Mouse (Mus musculus): Measurements from ENCODE around the gene Dnajc1. TPM values are rescaled to one million over a fixed set of nuclear protein-coding genes. Genes with fewer than 3 reads are reported as not detected.

Dnajc1 gene
- polyA plus RNA-seq, 1 experiment from 2014 or later, result 15.5 TPM

GRCm38 (mm10) chr2:18355293-18355692 is 37.3 kb downstream of the Dnajc1 start:
- no peak for DNase-seq
- no peaks in the 10 kb centered on the region for H3K4me1 ChIP-seq (ENCODE audit: insufficient read depth)
- H3K27ac ChIP-seq (ENCODE audit: low read depth), result no peak overlapping the region
- H3K36me3 ChIP-seq (replicated peaks; ENCODE audit: insufficient read depth, low read length), result no peaks in the 10 kb centered on the region
- TF ChIP-seq EP300 (IDR thresholded peaks at IDR 0.05; ENCODE audit: low read depth), result no peak
- no peak overlapping the region for H3K4me3 ChIP-seq (ENCODE audit: low read depth, low read length)
- no peaks in the 10 kb centered on the region for H3K27me3 ChIP-seq (ENCODE audit: insufficient read depth, low read length)
- no peak for ATAC-seq
- H3K9me3 ChIP-seq (ENCODE audit: low read length), result no peaks in the 10 kb centered on the region
- H3K4me2 ChIP-seq (ENCODE audit: low read depth, low read length), result no peak overlapping the region
- H3K9ac ChIP-seq (replicated peaks), result no peak overlapping the region

DNA sequence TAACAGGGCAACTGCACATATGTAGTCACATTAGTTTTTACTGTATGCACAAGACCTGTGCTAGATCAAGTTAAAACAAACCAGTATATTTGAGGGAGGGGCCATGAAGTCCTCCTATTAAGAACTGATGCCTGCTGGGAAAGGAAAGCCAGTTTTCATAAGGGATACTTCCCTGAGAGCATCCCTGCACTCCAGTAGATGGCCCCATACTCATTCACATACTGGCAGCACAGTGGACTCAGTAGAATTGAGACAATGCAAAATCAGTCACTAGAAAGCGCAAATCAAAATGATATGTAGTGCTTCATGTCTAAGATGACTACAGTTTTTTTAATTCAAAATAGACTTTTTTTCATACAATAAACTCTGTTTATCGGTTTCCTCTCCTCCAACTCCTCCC is 40.0 kb downstream of the Dnajc1 start:
- no peak for TF ChIP-seq EP300 (IDR thresholded peaks at IDR 0.05; ENCODE audit: low read depth)
- TF ChIP-seq CTCF (IDR thresholded peaks at IDR 0.05; ENCODE audit: low read depth), result peak; percentile 48

GRCm38 (mm10) chr2:18343464-18343863 is 49.2 kb downstream of the Dnajc1 start:
- Histone ChIP-seq H3K4me3 (ENCODE audit: low read depth, low read length) (no peak overlapping the region), H3K36me3 (replicated peaks; ENCODE audit: insufficient read depth, low read length) (no peaks in the 10 kb centered on the region), H3K4me1 (ENCODE audit: insufficient read depth) (no peaks in the 10 kb centered on the region), H3K9me3 (ENCODE audit: low read length) (no peaks in the 10 kb centered on the region), H3K27me3 (ENCODE audit: insufficient read depth, low read length) (no peaks in the 10 kb centered on the region), H3K4me2 (ENCODE audit: low read depth, low read length) (no peak overlapping the region), H3K27ac (ENCODE audit: low read depth) (no peak overlapping the region), H3K9ac (replicated peaks) (no peak overlapping the region)
- no peak for DNase-seq
- ATAC-seq, result no peak
- 71% methylated on average over 2 of the region's 2 CpGs for WGBS (ENCODE audit: insufficient replicate concordance)
- TF ChIP-seq EP300 (IDR thresholded peaks at IDR 0.05; ENCODE audit: low read depth) (no peak), CTCF (IDR thresholded peaks at IDR 0.05; ENCODE audit: low read depth) (peak; percentile 51)

More for the DNA sequence above, 40.0 kb downstream of the Dnajc1 start:
- ATAC-seq (no peak), DNase-seq (no peak)
- Histone ChIP-seq H3K27ac (ENCODE audit: low read depth) (no peak overlapping the region), H3K27me3 (ENCODE audit: insufficient read depth, low read length) (no peaks in the 10 kb centered on the region), H3K4me1 (ENCODE audit: insufficient read depth) (no peaks in the 10 kb centered on the region), H3K36me3 (replicated peaks; ENCODE audit: insufficient read depth, low read length) (no peaks in the 10 kb centered on the region), H3K9me3 (ENCODE audit: low read length) (no peaks in the 10 kb centered on the region), H3K4me3 (ENCODE audit: low read depth, low read length) (no peak overlapping the region), H3K4me2 (ENCODE audit: low read depth, low read length) (no peak overlapping the region), H3K9ac (replicated peaks) (no peak overlapping the region)
- WGBS (ENCODE audit: insufficient replicate concordance), result 81% methylated on average over 2 of the region's 2 CpGs

DNA sequence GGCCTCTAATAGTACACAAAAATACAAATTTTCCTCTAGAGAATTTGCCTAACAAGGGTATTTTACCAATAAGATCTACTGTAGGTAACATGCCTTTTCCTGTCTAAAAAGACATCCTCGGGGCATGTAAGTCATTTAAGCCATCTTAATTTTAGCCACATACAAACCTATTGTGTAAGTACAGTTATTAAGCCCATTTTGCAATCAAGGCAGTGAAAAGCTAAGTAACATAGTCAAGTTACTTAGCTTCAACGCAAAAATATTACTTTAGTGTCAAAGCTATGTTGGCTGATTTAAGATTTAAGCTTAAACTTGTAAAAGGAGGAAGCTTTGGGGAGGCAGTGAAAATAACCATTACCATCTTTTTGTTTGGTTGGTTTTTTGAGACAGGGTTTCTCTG is 74.0 kb downstream of the Dnajc1 start:
- Histone ChIP-seq H3K4me1 (ENCODE audit: insufficient read depth) (no peaks in the 10 kb centered on the region), H3K9me3 (ENCODE audit: low read length) (peaks cover 5% of the 10 kb centered on the region; the same call in 1 of the 2 replicates), H3K36me3 (replicated peaks; ENCODE audit: insufficient read depth, low read length) (0 out of 2 replicates have a peak, but pooled peaks cover 4% of the 10 kb centered on the region), H3K27me3 (ENCODE audit: insufficient read depth, low read length) (no peaks in the 10 kb centered on the region), H3K4me2 (ENCODE audit: low read depth, low read length) (no peak overlapping the region), H3K9ac (replicated peaks) (no peak overlapping the region), H3K4me3 (ENCODE audit: low read depth, low read length) (no peak overlapping the region), H3K27ac (ENCODE audit: low read depth) (no peak overlapping the region)
- DNase-seq, result no peak
- 76% methylated on average over 2 of the region's 2 CpGs for WGBS (ENCODE audit: insufficient replicate concordance)
- no peak for ATAC-seq
- no peak for TF ChIP-seq CTCF (IDR thresholded peaks at IDR 0.05; ENCODE audit: low read depth)
- no peak for TF ChIP-seq EP300 (IDR thresholded peaks at IDR 0.05; ENCODE audit: low read depth)

DNA sequence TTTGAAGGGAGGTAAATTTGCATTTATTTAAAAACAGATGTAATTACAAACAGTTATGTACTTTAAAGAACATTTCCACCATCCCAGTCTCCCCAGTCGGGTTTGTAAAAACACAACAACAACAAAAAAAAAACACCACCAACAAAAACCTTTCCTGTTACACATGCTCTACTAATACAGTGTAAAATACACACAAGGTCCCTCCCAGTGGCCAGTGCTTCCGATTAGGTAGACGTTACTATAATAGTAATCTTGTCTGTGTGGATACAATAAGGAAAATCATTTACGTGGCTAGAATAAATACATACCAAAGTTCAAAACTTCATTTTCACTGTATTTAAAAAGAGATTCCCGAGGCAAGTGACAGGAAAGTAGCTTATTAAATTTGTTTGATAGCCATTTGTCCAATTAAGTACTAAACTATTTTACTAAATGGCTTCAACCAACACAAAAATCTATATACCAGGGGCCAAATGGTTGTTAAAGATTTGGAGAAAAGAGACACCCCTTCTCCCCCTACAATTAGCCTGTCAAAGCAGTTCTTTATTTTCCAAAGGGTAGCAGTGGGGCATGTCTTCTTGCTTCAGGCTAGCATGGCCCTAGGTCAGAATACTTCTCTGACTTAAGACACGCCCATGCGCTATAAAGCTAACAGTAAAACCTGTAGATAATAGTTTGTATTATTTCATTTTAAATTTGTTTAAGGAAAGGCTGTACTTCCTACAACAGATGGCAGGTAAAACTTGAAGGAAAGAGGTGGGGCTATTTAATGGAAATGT is 74.9 kb downstream of the Dnajc1 start:
- no peak for DNase-seq

GRCm38 (mm10) chr2:18316909-18317308 is 75.7 kb downstream of the Dnajc1 start:
- Histone ChIP-seq H3K4me1 (ENCODE audit: insufficient read depth) (no peaks in the 10 kb centered on the region), H3K9me3 (ENCODE audit: low read length) (peaks cover 4% of the 10 kb centered on the region; the same call in 1 of the 2 replicates), H3K27ac (ENCODE audit: low read depth) (no peak overlapping the region), H3K4me3 (ENCODE audit: low read depth, low read length) (no peak overlapping the region), H3K4me2 (ENCODE audit: low read depth, low read length) (no peak overlapping the region), H3K36me3 (replicated peaks; ENCODE audit: insufficient read depth, low read length) (0 out of 2 replicates have a peak, but pooled peaks cover under 1% of the 10 kb centered on the region), H3K27me3 (ENCODE audit: insufficient read depth, low read length) (no peaks in the 10 kb centered on the region), H3K9ac (replicated peaks) (no peak overlapping the region)
- TF ChIP-seq CTCF (IDR thresholded peaks at IDR 0.05; ENCODE audit: low read depth), result no peak
- TF ChIP-seq EP300 (IDR thresholded peaks at IDR 0.05; ENCODE audit: low read depth), result no peak
- no peak for DNase-seq
- no peak for ATAC-seq
- WGBS (ENCODE audit: insufficient replicate concordance), result 86% methylated on average over 2 of the region's 2 CpGs

More for the DNA sequence above, 74.9 kb downstream of the Dnajc1 start:
- Histone ChIP-seq H3K27me3 (ENCODE audit: insufficient read depth, low read length) (no peaks in the 10 kb centered on the region), H3K36me3 (replicated peaks; ENCODE audit: insufficient read depth, low read length) (0 out of 2 replicates have a peak, but pooled peaks cover 4% of the 10 kb centered on the region), H3K4me2 (ENCODE audit: low read depth, low read length) (no peak overlapping the region), H3K27ac (ENCODE audit: low read depth) (no peak overlapping the region), H3K4me1 (ENCODE audit: insufficient read depth) (no peaks in the 10 kb centered on the region), H3K9me3 (ENCODE audit: low read length) (peaks cover 5% of the 10 kb centered on the region; the same call in 1 of the 2 replicates), H3K4me3 (ENCODE audit: low read depth, low read length) (no peak overlapping the region), H3K9ac (replicated peaks) (no peak overlapping the region)
- TF ChIP-seq EP300 (IDR thresholded peaks at IDR 0.05; ENCODE audit: low read depth) (no peak), CTCF (IDR thresholded peaks at IDR 0.05; ENCODE audit: low read depth) (no peak)
- 80% methylated on average over 7 of the region's 7 CpGs for WGBS (ENCODE audit: insufficient replicate concordance)
- no peak for ATAC-seq

Measured in liver, postnatal 0 days (tissue).